9 mouse cellular contexts compared by ENCODE assay signal in the genomic region with DNA sequence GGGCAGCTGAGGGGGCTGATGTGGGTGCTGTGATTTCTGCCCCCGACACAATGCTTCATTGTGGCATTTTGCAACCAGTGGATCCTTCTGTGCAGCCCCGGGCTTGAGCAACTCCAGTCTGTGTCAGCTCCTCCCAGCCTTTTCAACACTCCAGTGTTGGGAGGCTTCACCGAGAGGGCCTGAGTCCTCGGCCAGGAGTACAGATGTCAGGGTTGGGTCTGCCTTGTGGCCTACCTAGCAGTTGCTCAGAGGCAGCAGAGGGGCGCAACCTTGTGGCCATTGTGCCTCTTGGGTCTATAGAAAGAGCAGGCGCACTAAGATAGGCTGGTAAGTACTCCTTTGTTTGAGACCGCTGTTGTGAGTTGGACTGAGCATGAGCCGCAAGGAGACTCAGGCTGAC. TPM values are rescaled to one million over a fixed set of nuclear protein-coding genes. Genes with fewer than 3 reads are reported as not detected.
DNase-seq lines count a peak whose midpoint lies in the region; ATAC-seq and TF ChIP-seq lines count a peak whose summit lies in the region.
"Had no signal": no experiment of that assay in that cellular context is flagged by ENCODE, and none has a peak within 500 bp of the region (broad histone marks: within the 10 kb centered on the region; RNA-seq: fewer than 3 reads in every experiment).

No protein-coding gene starts in this region.

- H3K36me3 ChIP-seq in forebrain, embryonic 10.5 days (replicated peaks) = peaks cover 13% of the 10 kb centered on the region
- 0 out of 2 replicates have a peak, but pooled peaks cover 3% of the 10 kb centered on the region for H3K36me3 ChIP-seq in forebrain, postnatal 0 days (ENCODE audit: insufficient read depth)
- H3K36me3 ChIP-seq in C2C12 (ENCODE audit: control insufficient read depth, insufficient read depth) (peaks cover 33% of the 10 kb centered on the region), macrophage (ENCODE audit: inconsistent target) (peaks cover 21% of the 10 kb centered on the region)
- H3K36me3 ChIP-seq in heart, postnatal 0 days (replicated peaks; ENCODE audit: control insufficient read depth, insufficient read depth, low read length) = no peaks in the 10 kb centered on the region; the same call in 1 of the 2 replicates
- no peaks in the 10 kb centered on the region for H3K36me3 ChIP-seq in midbrain, embryonic 15.5 days (replicated peaks)

- H3K9me3 ChIP-seq in forebrain, embryonic 10.5 days = no peaks in the 10 kb centered on the region
- H3K9me3 ChIP-seq in forebrain, postnatal 0 days (ENCODE audit: low read length) = no peaks in the 10 kb centered on the region
- no peaks in the 10 kb centered on the region for H3K9me3 ChIP-seq in heart, postnatal 0 days (replicated peaks; ENCODE audit: control insufficient read depth, low read length)
- H3K9me3 ChIP-seq in midbrain, embryonic 15.5 days = no peaks in the 10 kb centered on the region

- no peak for DNase-seq in forebrain, embryonic 10.5 days (ENCODE audit: extremely low spot score, low spot score)
- no peak for DNase-seq in forebrain, postnatal 0 days
- DNase-seq in heart, postnatal 0 days (ENCODE audit: low spot score) = peak; percentile 12
- no peak for DNase-seq in gastrocnemius, postnatal 14 days

- ATAC-seq in forebrain, postnatal 0 days = no peak
- peak; percentile 9; the same call in 1 of the 2 replicates for ATAC-seq in heart, postnatal 0 days (ENCODE audit: insufficient read depth, low read depth)
- ATAC-seq in cerebellum, adult (ENCODE audit: insufficient number of reproducible peaks, low FRiP score, low TSS enrichment) = no peak
- no peak for ATAC-seq in midbrain, embryonic 15.5 days (replicated peaks)
- ATAC-seq: Patski had no signal

- peaks cover 54% of the 10 kb centered on the region for H3K4me1 ChIP-seq in forebrain, embryonic 10.5 days
- no peaks in the 10 kb centered on the region for H3K4me1 ChIP-seq in forebrain, postnatal 0 days (ENCODE audit: insufficient read depth)
- H3K4me1 ChIP-seq in heart, postnatal 0 days (ENCODE audit: control insufficient read depth, insufficient read depth) = peaks cover 30% of the 10 kb centered on the region
- H3K4me1 ChIP-seq in midbrain, embryonic 15.5 days = peaks cover 17% of the 10 kb centered on the region

- H3K4me2 ChIP-seq in forebrain, postnatal 0 days (ENCODE audit: low read depth) = no peak overlapping the region
- H3K4me2 ChIP-seq in heart, postnatal 0 days (ENCODE audit: low read depth, low read length) = peak overlapping the region; percentile 15; the same call in 1 of the 2 replicates
- H3K4me2 ChIP-seq in midbrain, embryonic 15.5 days = no peak overlapping the region

- peaks cover 4% of the 10 kb centered on the region for H3K79me3 ChIP-seq in C2C12 (ENCODE audit: low read depth)

- TF ChIP-seq CTCF in forebrain, postnatal 0 days (IDR thresholded peaks at IDR 0.05; ENCODE audit: low read depth) = no peak
- peak; percentile 73 for TF ChIP-seq CTCF in C2C12 (IDR thresholded peaks at IDR 0.05; ENCODE audit: control insufficient read depth, insufficient read depth, insufficient read length)
- peak; percentile 34; the same call in 1 of the 2 replicates for TF ChIP-seq CTCF in heart, postnatal 0 days (IDR thresholded peaks at IDR 0.05; ENCODE audit: low read depth)

- intact Hi-C loops in gastrocnemius, postnatal 14 days (cut with DNase I; ENCODE audit: low total_unique reads) = no loop called here

- WGBS in forebrain, embryonic 10.5 days = 58% methylated on average over 8 of the region's 8 CpGs
- WGBS in forebrain, postnatal 0 days = 62% methylated on average over 8 of the region's 8 CpGs
- WGBS in heart, postnatal 0 days = 52% methylated on average over 8 of the region's 8 CpGs
- WGBS in macrophage (ENCODE audit: missing documents) = 33% methylated on average over 8 of the region's 8 CpGs
- WGBS in midbrain, embryonic 15.5 days = 52% methylated on average over 8 of the region's 8 CpGs

- H3K79me2 ChIP-seq in C2C12 (ENCODE audit: control insufficient read depth, insufficient read depth) = peaks cover 39% of the 10 kb centered on the region
- peaks cover 28% of the 10 kb centered on the region; the same call in 1 of the 2 replicates for H3K79me2 ChIP-seq in macrophage (ENCODE audit: inconsistent target)

- peaks cover 3% of the 10 kb centered on the region for H3K27me3 ChIP-seq in forebrain, embryonic 10.5 days (ENCODE audit: poor library complexity, severe bottlenecking)
- H3K27me3 ChIP-seq in forebrain, postnatal 0 days (ENCODE audit: insufficient read depth, low read length) = no peaks in the 10 kb centered on the region; the same call in 1 of the 2 replicates
- H3K27me3 ChIP-seq in C2C12 (ENCODE audit: control insufficient read depth, insufficient read depth, insufficient read length) = no peaks in the 10 kb centered on the region
- no peaks in the 10 kb centered on the region for H3K27me3 ChIP-seq in heart, postnatal 0 days (ENCODE audit: control insufficient read depth, insufficient read depth, low read length)
- no peaks in the 10 kb centered on the region for H3K27me3 ChIP-seq in midbrain, embryonic 15.5 days (replicated peaks)
- H3K27me3 ChIP-seq: Patski had no signal

- no peak overlapping the region for H3K9ac ChIP-seq in forebrain, postnatal 0 days
- no peak overlapping the region for H3K9ac ChIP-seq in heart, postnatal 0 days (replicated peaks; ENCODE audit: low read depth, low read length)
- H3K9ac ChIP-seq in midbrain, embryonic 15.5 days = no peak overlapping the region

- no peak for TF ChIP-seq EP300 in heart, postnatal 0 days (IDR thresholded peaks at IDR 0.05; ENCODE audit: low read depth)

- peak overlapping the region; percentile 62 for H3ac ChIP-seq in C2C12 (ENCODE audit: control insufficient read depth, insufficient read length, low read depth)

- H3K4me3 ChIP-seq in forebrain, embryonic 10.5 days = no peak overlapping the region
- H3K4me3 ChIP-seq in forebrain, postnatal 0 days (ENCODE audit: low read depth, low read length) = no peak overlapping the region
- H3K4me3 ChIP-seq in C2C12 (ENCODE audit: insufficient read depth, poor library complexity, severe bottlenecking) (peak overlapping the region; percentile 14), macrophage (ENCODE audit: inconsistent target) (peak overlapping the region; percentile 51)
- H3K4me3 ChIP-seq in heart, postnatal 0 days (ENCODE audit: low read depth, low read length) = no peak overlapping the region
- no peak overlapping the region for H3K4me3 ChIP-seq in midbrain, embryonic 15.5 days

- H3K27ac ChIP-seq in forebrain, embryonic 10.5 days = peak overlapping the region; percentile 72
- no peak overlapping the region for H3K27ac ChIP-seq in forebrain, postnatal 0 days (ENCODE audit: low read depth, low read length)
- peak overlapping the region; percentile 2; the same call in 1 of the 2 replicates for H3K27ac ChIP-seq in heart, postnatal 0 days (ENCODE audit: low read depth)
- peak overlapping the region; percentile 84 for H3K27ac ChIP-seq in macrophage
- H3K27ac ChIP-seq in midbrain, embryonic 15.5 days = no peak overlapping the region

RNA-seq across cellular contexts. Expression of gene Tmem268, which starts 1.5 kb away (rescaled TPM):
- 9.1 and 9.5 TPM in 2 replicates for polyA plus RNA-seq in forebrain, embryonic 10.5 days (2016; fragmentation: Nextera tagmentation; extraction: Ambion mirVana)
- total RNA-seq in forebrain, postnatal 0 days (2014; rRNA removed) = 4.5 and 5.9 TPM in 2 replicates
- polyA plus RNA-seq in forebrain, postnatal 0 days (2015; fragmentation: Nextera tagmentation; extraction: Ambion mirVana) = 4.2 and 5.5 TPM in 2 replicates
- 19.5 TPM for polyA plus RNA-seq in C2C12 (2012; fragmentation: generic; extraction: Trizol)
- total RNA-seq in heart, postnatal 0 days (2014; rRNA removed; ENCODE audit: low replicate concordance) = 5.2 and 10.0 TPM in 2 replicates
- 4.6 and 4.7 TPM in 2 replicates for polyA plus RNA-seq in heart, postnatal 0 days (2015; fragmentation: Nextera tagmentation; extraction: Ambion mirVana)
- 100 to 1,000 TPM in 4 of 26 experiments, 10 to 100 TPM in 22; 16.4 to 119 (median 57.7) TPM for total RNA-seq in macrophage (2018; cell fraction: chromatin; rRNA removed)
- 10 to 100 TPM; 13.4 to 79.6 (median 36.5) TPM for total RNA-seq in macrophage (2018; cell fraction: cytosol; rRNA removed)
- total RNA-seq in macrophage (2018; cell fraction: nucleus; rRNA removed) = 100 to 1,000 TPM in 6 of 26 experiments, 10 to 100 TPM in 20; 21.7 to 139 (median 59.5) TPM
- 19.7 to 29.5 TPM (median 23.1 TPM) in 3 replicates for polyA plus RNA-seq in macrophage (2018)
- 10 to 100 TPM in 1 of 2 experiments, 1 to 10 TPM in 1; 8.7 to 10.6 TPM for total RNA-seq in gastrocnemius, postnatal 14 days (2021)
- polyA plus RNA-seq in midbrain, embryonic 15.5 days (2015; fragmentation: Nextera tagmentation; extraction: Ambion mirVana) = 3.7 and 4.7 TPM in 2 replicates

RNA-seq across cellular contexts. Expression of gene Atp6v1g1, which starts 15.5 kb away (rescaled TPM):
- 234 and 239 TPM in 2 replicates for polyA plus RNA-seq in forebrain, embryonic 10.5 days (2016; fragmentation: Nextera tagmentation; extraction: Ambion mirVana)
- 222 and 234 TPM in 2 replicates for total RNA-seq in forebrain, postnatal 0 days (2014; rRNA removed)
- 389 and 442 TPM in 2 replicates for polyA plus RNA-seq in forebrain, postnatal 0 days (2015; fragmentation: Nextera tagmentation; extraction: Ambion mirVana)
- polyA plus RNA-seq in C2C12 (2012; fragmentation: generic; extraction: Trizol) = 335 TPM
- 120 and 148 TPM in 2 replicates for total RNA-seq in heart, postnatal 0 days (2014; rRNA removed; ENCODE audit: low replicate concordance)
- 278 and 279 TPM in 2 replicates for polyA plus RNA-seq in heart, postnatal 0 days (2015; fragmentation: Nextera tagmentation; extraction: Ambion mirVana)
- 10 to 100 TPM; 17.0 to 81.5 (median 42.8) TPM for total RNA-seq in macrophage (2018; cell fraction: chromatin; rRNA removed)
- total RNA-seq in macrophage (2018; cell fraction: cytosol; rRNA removed) = 100 to 1,000 TPM; 307 to 552 (median 416) TPM
- total RNA-seq in macrophage (2018; cell fraction: nucleus; rRNA removed) = 100 to 1,000 TPM in 16 of 26 experiments, 10 to 100 TPM in 10; 74.2 to 180 (median 114) TPM
- polyA plus RNA-seq in macrophage (2018) = 355 to 475 TPM (median 452 TPM) in 3 replicates
- total RNA-seq in gastrocnemius, postnatal 14 days (2021) = 100 to 1,000 TPM; 260 to 261 TPM
- 409 and 410 TPM in 2 replicates for polyA plus RNA-seq in midbrain, embryonic 15.5 days (2015; fragmentation: Nextera tagmentation; extraction: Ambion mirVana)

RNA-seq across cellular contexts. Expression of gene Gm11213, which starts 45.0 kb away (rescaled TPM):
- polyA plus RNA-seq in forebrain, embryonic 10.5 days (2016; fragmentation: Nextera tagmentation; extraction: Ambion mirVana) = not detected in 2 replicates
- not detected in 2 replicates for total RNA-seq in forebrain, postnatal 0 days (2014; rRNA removed)
- polyA plus RNA-seq in forebrain, postnatal 0 days (2015; fragmentation: Nextera tagmentation; extraction: Ambion mirVana) = not detected in 2 replicates
- not detected for polyA plus RNA-seq in C2C12 (2012; fragmentation: generic; extraction: Trizol)
- total RNA-seq in heart, postnatal 0 days (2014; rRNA removed; ENCODE audit: low replicate concordance) = not detected in 2 replicates
- not detected in 2 replicates for polyA plus RNA-seq in heart, postnatal 0 days (2015; fragmentation: Nextera tagmentation; extraction: Ambion mirVana)
- not detected for total RNA-seq in macrophage (2018; cell fraction: chromatin; rRNA removed)
- not detected for total RNA-seq in macrophage (2018; cell fraction: cytosol; rRNA removed)
- not detected for total RNA-seq in macrophage (2018; cell fraction: nucleus; rRNA removed)
- not detected in 3 replicates for polyA plus RNA-seq in macrophage (2018)
- total RNA-seq in gastrocnemius, postnatal 14 days (2021) = not detected
- not detected in 2 replicates for polyA plus RNA-seq in midbrain, embryonic 15.5 days (2015; fragmentation: Nextera tagmentation; extraction: Ambion mirVana)
- polyA plus RNA-seq: Patski had no signal

Comparison
In these comparisons a context has a peak if more than half of its experiments do, and no peak if none do; other contexts are left out.
1. H3K27ac ChIP-seq: peak in forebrain, embryonic 10.5 days (single experiment), heart, postnatal 0 days (single experiment) and macrophage (single experiment); none in forebrain, postnatal 0 days (single experiment) and midbrain, embryonic 15.5 days (single experiment).
2. H3K4me3 ChIP-seq: peak in C2C12 (single experiment) and macrophage (single experiment); none in forebrain, embryonic 10.5 days (single experiment), forebrain, postnatal 0 days (single experiment), heart, postnatal 0 days (single experiment) and midbrain, embryonic 15.5 days (single experiment).